Mouse (Mus musculus) bone marrow macrophage, adult 2 months (primary cell): ENCODE measurements at regions not wholly inside any gene's neighbourhood (a gene's known extent, or its start where the extent isn't known, plus 50 kb on each side); places are given as distances from the start of the nearest gene placed in this dataset.

Experiments
- H3K27ac ChIP-seq: 2 replicates; pipeline ENCODE4 v1.5.1; 2012; ENCODE audit warnings: low read depth, low read length; ENCODE audit not compliant: insufficient read depth
- H3K4me1 ChIP-seq: 2 replicates; pipeline ENCODE4 v1.6.1; 2012; ENCODE audit warnings: low read length; ENCODE audit not compliant: control insufficient read depth, insufficient read depth
- H3K4me3 ChIP-seq: 2 replicates; pipeline ENCODE4 v1.5.1; 2012; ENCODE audit warnings: mild to moderate bottlenecking, low read length, moderate library complexity; ENCODE audit not compliant: insufficient read depth
- CTCF ChIP-seq: IDR thresholded peaks from 2 replicates; pipeline ENCODE4 v1.5.1; 2012; ENCODE audit warnings: low read depth, mild to moderate bottlenecking, low read length, moderate library complexity
- POLR2A ChIP-seq: IDR thresholded peaks from 2 replicates; pipeline ENCODE4 v1.6.1; 2012; ENCODE audit warnings: mild to moderate bottlenecking, low read depth, low read length, borderline replicate concordance

- Histone ChIP-seq H3K27ac (no peak overlapping the region), H3K4me1 (no peaks in the 10 kb centered on the region), H3K4me3 (no peak overlapping the region)
- TF ChIP-seq POLR2A (no peak), CTCF (no peak)
These were observed 674.2 kb downstream of the Rfpl4b start for GRCm38 (mm10) chr10:38147421-38147820.

- Histone ChIP-seq H3K4me3 (no peak overlapping the region), H3K4me1 (no peaks in the 10 kb centered on the region), H3K27ac (no peak overlapping the region)
- TF ChIP-seq POLR2A (no peak), CTCF (no peak)
These were observed 682.4 kb downstream of the Rfpl4b start for GRCm38 (mm10) chr10:38139196-38139595.

GRCm38 (mm10) chr10:38121911-38122573 is 699.5 kb downstream of the Rfpl4b start:
- Histone ChIP-seq H3K27ac (no peak overlapping the region), H3K4me1 (no peaks in the 10 kb centered on the region), H3K4me3 (no peak overlapping the region)
- no peak for TF ChIP-seq CTCF
- TF ChIP-seq POLR2A: no peak

- no peak overlapping the region for H3K4me3 ChIP-seq
- no peaks in the 10 kb centered on the region for H3K4me1 ChIP-seq
- H3K27ac ChIP-seq: no peak overlapping the region
- TF ChIP-seq POLR2A (no peak), CTCF (no peak)
These were observed 703.0 kb downstream of the Rfpl4b start for GRCm38 (mm10) chr10:38118601-38119000.

- TF ChIP-seq POLR2A: no peak
- TF ChIP-seq CTCF: no peak
- Histone ChIP-seq H3K4me3 (no peak overlapping the region), H3K27ac (no peak overlapping the region), H3K4me1 (no peaks in the 10 kb centered on the region)
These were observed 705.1 kb downstream of the Rfpl4b start for GRCm38 (mm10) chr10:38116516-38116915.

- Histone ChIP-seq H3K27ac (no peak overlapping the region), H3K4me3 (no peak overlapping the region), H3K4me1 (no peaks in the 10 kb centered on the region)
- TF ChIP-seq POLR2A (no peak), CTCF (no peak)
These were observed 707.4 kb downstream of the Rfpl4b start for GRCm38 (mm10) chr10:38114194-38114593.

GRCm38 (mm10) chr10:38108591-38108990 is 713.0 kb downstream of the Rfpl4b start:
- Histone ChIP-seq H3K27ac (no peak overlapping the region), H3K4me3 (no peak overlapping the region), H3K4me1 (no peaks in the 10 kb centered on the region)
- no peak for TF ChIP-seq CTCF
- TF ChIP-seq POLR2A: no peak

GRCm38 (mm10) chr10:38103570-38103969 is 718.0 kb downstream of the Rfpl4b start:
- no peaks in the 10 kb centered on the region for H3K4me1 ChIP-seq
- H3K4me3 ChIP-seq: no peak overlapping the region
- TF ChIP-seq CTCF: no peak
- no peak overlapping the region for H3K27ac ChIP-seq

- H3K4me1 ChIP-seq: no peaks in the 10 kb centered on the region
- H3K27ac ChIP-seq: no peak overlapping the region
- no peak overlapping the region for H3K4me3 ChIP-seq
- no peak for TF ChIP-seq POLR2A
- TF ChIP-seq CTCF: no peak
These were observed 743.1 kb downstream of the Rfpl4b start for GRCm38 (mm10) chr10:38078521-38078920.

GRCm38 (mm10) chr10:38072394-38072793 is 749.2 kb downstream of the Rfpl4b start:
- Histone ChIP-seq H3K4me1 (no peaks in the 10 kb centered on the region), H3K27ac (no peak overlapping the region), H3K4me3 (no peak overlapping the region)
- TF ChIP-seq POLR2A (no peak), CTCF (no peak)

GRCm38 (mm10) chr10:38059050-38059449 is 762.5 kb downstream of the Rfpl4b start:
- TF ChIP-seq POLR2A: no peak
- TF ChIP-seq CTCF: no peak
- no peak overlapping the region for H3K4me3 ChIP-seq
- H3K27ac ChIP-seq: no peak overlapping the region
- peaks cover 3% of the 10 kb centered on the region; the same call in 1 of the 2 replicates for H3K4me1 ChIP-seq

GRCm38 (mm10) chr10:38010452-38010851 is 811.1 kb downstream of the Rfpl4b start:
- Histone ChIP-seq H3K4me3 (no peak overlapping the region), H3K27ac (no peak overlapping the region), H3K4me1 (no peaks in the 10 kb centered on the region)
- no peak for TF ChIP-seq CTCF
- no peak for TF ChIP-seq POLR2A
